Mouse (Mus musculus): ENCODE measurements around the gene Krt20. TPM values are rescaled to one million over a fixed set of nuclear protein-coding genes. Genes with fewer than 3 reads are reported as not detected.
A peak's percentile ranks its signal among the peaks of the same experiment; 100 is the strongest.

The Krt20 gene
- polyA plus RNA-seq, 1 experiment, result not detected

DNA sequence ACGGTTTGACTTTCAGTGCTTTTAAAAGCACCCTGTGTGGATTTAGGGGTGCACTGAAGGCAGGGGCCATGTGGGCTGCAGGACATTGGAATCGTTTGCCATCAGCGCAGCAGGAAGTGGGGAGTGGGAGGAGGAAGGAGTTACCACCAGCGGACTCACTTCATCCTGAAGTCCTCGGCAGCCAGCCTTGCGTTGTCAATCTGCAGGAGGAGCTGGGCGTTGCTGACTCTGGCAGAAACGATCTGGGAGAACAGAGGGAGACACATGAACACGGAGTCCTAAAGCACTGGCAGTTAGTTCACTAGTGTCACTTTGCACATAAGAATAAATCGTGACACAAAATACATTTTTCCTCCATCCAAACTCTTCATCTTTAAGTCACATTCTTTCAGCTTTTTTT is 17.4 kb downstream of the Krt20 start:
- H3K4me1 ChIP-seq (ENCODE audit: control insufficient read depth, insufficient read depth, low read length), result no peaks in the 10 kb centered on the region
- 28% methylated on average over 10 of the region's 10 CpGs for WGBS
- no peak overlapping the region for H3K4me3 ChIP-seq (replicated peaks; ENCODE audit: extremely low read depth, low read depth, low read length)
- no peak for DNase-seq
- TF ChIP-seq CTCF (IDR thresholded peaks at IDR 0.05; ENCODE audit: insufficient read depth, low read length), result no peak
- TF ChIP-seq POLR2A (IDR thresholded peaks at IDR 0.05; ENCODE audit: borderline replicate concordance, extremely low read depth, low read depth, low read length), result no peak

- no peak for DNase-seq
- H3K4me1 ChIP-seq (ENCODE audit: control insufficient read depth, insufficient read depth, low read length), result no peaks in the 10 kb centered on the region
- H3K4me3 ChIP-seq (replicated peaks; ENCODE audit: extremely low read depth, low read depth, low read length), result no peak overlapping the region
- TF ChIP-seq POLR2A (IDR thresholded peaks at IDR 0.05; ENCODE audit: borderline replicate concordance, extremely low read depth, low read depth, low read length), result no peak
- TF ChIP-seq CTCF (IDR thresholded peaks at IDR 0.05; ENCODE audit: insufficient read depth, low read length), result no peak
- 54% methylated on average over 16 of the region's 16 CpGs for WGBS
These were observed 20.1 kb downstream of the Krt20 start for GRCm38 (mm10) chr11:99417819-99418218.

- WGBS, result 81% methylated on average over 13 of the region's 13 CpGs
- DNase-seq, result no peak
These were observed 21.0 kb downstream of the Krt20 start for GRCm38 (mm10) chr11:99416902-99417301.

GRCm38 (mm10) chr11:99414463-99415147 is 23.3 kb downstream of the Krt20 start:
- 88% methylated on average over 13 of the region's 13 CpGs for WGBS
- Histone ChIP-seq H3K4me3 (replicated peaks; ENCODE audit: extremely low read depth, low read depth, low read length) (no peak overlapping the region), H3K4me1 (ENCODE audit: control insufficient read depth, insufficient read depth, low read length) (no peaks in the 10 kb centered on the region)
- DNase-seq, result no peak
- TF ChIP-seq POLR2A (IDR thresholded peaks at IDR 0.05; ENCODE audit: borderline replicate concordance, extremely low read depth, low read depth, low read length) (no peak), CTCF (IDR thresholded peaks at IDR 0.05; ENCODE audit: insufficient read depth, low read length) (no peak)

More at GRCm38 (mm10) chr11:99416902-99417301, 21.0 kb downstream of the Krt20 start:
- Histone ChIP-seq H3K4me1 (ENCODE audit: control insufficient read depth, insufficient read depth, low read length) (no peaks in the 10 kb centered on the region), H3K4me3 (replicated peaks; ENCODE audit: extremely low read depth, low read depth, low read length) (no peak overlapping the region)
- TF ChIP-seq POLR2A (IDR thresholded peaks at IDR 0.05; ENCODE audit: borderline replicate concordance, extremely low read depth, low read depth, low read length) (no peak), CTCF (IDR thresholded peaks at IDR 0.05; ENCODE audit: insufficient read depth, low read length) (no peak)

DNA sequence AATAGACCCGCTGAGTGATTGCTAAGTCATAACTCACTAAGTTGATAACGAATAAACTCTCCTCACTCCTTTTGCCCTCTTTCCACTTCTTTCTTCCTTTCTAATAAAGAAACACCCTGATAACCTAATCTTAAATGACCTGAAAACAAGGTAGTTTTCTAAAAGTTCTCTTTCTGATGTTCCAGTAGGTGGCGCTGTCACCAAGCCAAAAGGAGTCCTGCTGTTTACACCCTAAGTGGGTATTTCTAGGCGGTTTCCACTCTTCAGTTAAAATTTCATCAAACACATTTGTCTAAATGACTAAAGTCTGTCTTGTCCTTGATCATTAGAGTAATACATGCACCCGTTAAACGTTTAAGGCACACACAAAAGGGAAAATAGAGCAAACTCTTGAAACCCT is 24.7 kb downstream of the Krt20 start:
- Histone ChIP-seq H3K4me1 (ENCODE audit: control insufficient read depth, insufficient read depth, low read length) (no peaks in the 10 kb centered on the region), H3K4me3 (replicated peaks; ENCODE audit: extremely low read depth, low read depth, low read length) (no peak overlapping the region)
- peak; percentile 10 for DNase-seq
- WGBS, result 17% methylated on average over 6 of the region's 6 CpGs
- no peak for TF ChIP-seq CTCF (IDR thresholded peaks at IDR 0.05; ENCODE audit: insufficient read depth, low read length)
- TF ChIP-seq POLR2A (IDR thresholded peaks at IDR 0.05; ENCODE audit: borderline replicate concordance, extremely low read depth, low read depth, low read length), result no peak

GRCm38 (mm10) chr11:99406186-99406585 is 31.8 kb downstream of the Krt20 start:
- DNase-seq, result no peak
- no peaks in the 10 kb centered on the region for H3K4me1 ChIP-seq (ENCODE audit: control insufficient read depth, insufficient read depth, low read length)
- WGBS, result 49% methylated on average over 10 of the region's 10 CpGs
- TF ChIP-seq CTCF (IDR thresholded peaks at IDR 0.05; ENCODE audit: insufficient read depth, low read length) (no peak), POLR2A (IDR thresholded peaks at IDR 0.05; ENCODE audit: borderline replicate concordance, extremely low read depth, low read depth, low read length) (no peak)
- H3K4me3 ChIP-seq (replicated peaks; ENCODE audit: extremely low read depth, low read depth, low read length), result no peak overlapping the region

- H3K4me3 ChIP-seq (replicated peaks; ENCODE audit: extremely low read depth, low read depth, low read length), result no peak overlapping the region
- no peak for DNase-seq
- WGBS, result 79% methylated on average over 13 of the region's 13 CpGs
- TF ChIP-seq POLR2A (IDR thresholded peaks at IDR 0.05; ENCODE audit: borderline replicate concordance, extremely low read depth, low read depth, low read length) (no peak), CTCF (IDR thresholded peaks at IDR 0.05; ENCODE audit: insufficient read depth, low read length) (no peak)
- H3K4me1 ChIP-seq (ENCODE audit: control insufficient read depth, insufficient read depth, low read length), result no peaks in the 10 kb centered on the region
These were observed 37.9 kb downstream of the Krt20 start for GRCm38 (mm10) chr11:99399956-99400549.

- DNase-seq, result no peak
- 55% methylated on average over 8 of the region's 8 CpGs for WGBS
- Histone ChIP-seq H3K4me1 (ENCODE audit: control insufficient read depth, insufficient read depth, low read length) (no peaks in the 10 kb centered on the region), H3K4me3 (replicated peaks; ENCODE audit: extremely low read depth, low read depth, low read length) (no peak overlapping the region)
- no peak for TF ChIP-seq POLR2A (IDR thresholded peaks at IDR 0.05; ENCODE audit: borderline replicate concordance, extremely low read depth, low read depth, low read length)
- no peak for TF ChIP-seq CTCF (IDR thresholded peaks at IDR 0.05; ENCODE audit: insufficient read depth, low read length)
These were observed 39.1 kb downstream of the Krt20 start for GRCm38 (mm10) chr11:99398832-99399231.

DNA sequence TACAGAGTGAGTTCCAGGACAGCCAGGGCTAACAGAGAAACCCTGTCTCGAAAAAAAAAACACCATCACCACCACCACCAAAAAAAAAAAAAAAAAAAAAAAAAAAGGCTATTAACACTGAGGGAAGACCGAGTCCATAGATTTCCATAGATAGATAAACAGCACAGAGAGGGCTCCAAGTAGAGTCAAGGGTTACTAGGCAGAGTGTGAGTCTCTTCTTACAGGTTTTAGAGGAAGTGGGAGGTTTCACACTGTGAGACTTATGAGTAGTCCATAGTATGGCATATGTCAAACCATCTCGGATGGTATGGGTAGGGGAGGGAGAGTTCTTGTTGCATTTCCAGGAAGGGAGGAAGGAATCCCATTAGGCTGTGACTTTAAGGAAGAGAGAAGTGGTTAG is 39.9 kb downstream of the Krt20 start:
- no peak for TF ChIP-seq POLR2A (IDR thresholded peaks at IDR 0.05; ENCODE audit: borderline replicate concordance, extremely low read depth, low read depth, low read length)
- TF ChIP-seq CTCF (IDR thresholded peaks at IDR 0.05; ENCODE audit: insufficient read depth, low read length), result no peak

DNA sequence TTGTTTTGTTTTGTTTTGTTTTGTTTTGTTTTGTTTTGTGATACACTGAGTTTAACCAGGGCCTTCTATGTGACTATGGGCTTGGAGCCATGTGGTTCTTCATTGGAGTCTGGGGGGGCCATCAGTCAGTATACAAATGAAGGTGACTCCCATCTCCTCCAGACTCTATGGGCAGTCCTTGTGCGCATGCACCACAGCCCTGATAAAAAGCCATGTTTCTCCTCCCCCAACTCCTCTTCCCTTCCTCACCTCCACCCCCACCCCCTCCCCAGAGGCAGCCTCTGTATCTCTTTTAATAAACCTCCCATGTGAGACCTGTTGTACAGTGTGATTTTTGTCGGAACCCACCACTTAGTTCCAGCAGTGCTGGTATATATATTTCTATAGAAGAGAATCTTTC is 41.3 kb downstream of the Krt20 start:
- 75% methylated on average over 2 of the region's 2 CpGs for WGBS
- Histone ChIP-seq H3K4me3 (replicated peaks; ENCODE audit: extremely low read depth, low read depth, low read length) (no peak overlapping the region), H3K4me1 (ENCODE audit: control insufficient read depth, insufficient read depth, low read length) (no peaks in the 10 kb centered on the region)
- TF ChIP-seq POLR2A (IDR thresholded peaks at IDR 0.05; ENCODE audit: borderline replicate concordance, extremely low read depth, low read depth, low read length), result no peak
- no peak for TF ChIP-seq CTCF (IDR thresholded peaks at IDR 0.05; ENCODE audit: insufficient read depth, low read length)
- DNase-seq, result no peak

More for the DNA sequence above, 39.9 kb downstream of the Krt20 start:
- DNase-seq, result no peak
- WGBS, result 68% methylated on average over 3 of the region's 3 CpGs
- Histone ChIP-seq H3K4me3 (replicated peaks; ENCODE audit: extremely low read depth, low read depth, low read length) (no peak overlapping the region), H3K4me1 (ENCODE audit: control insufficient read depth, insufficient read depth, low read length) (no peaks in the 10 kb centered on the region)
